Mouse (Mus musculus): ENCODE data around the gene Tacr2.

DNA sequence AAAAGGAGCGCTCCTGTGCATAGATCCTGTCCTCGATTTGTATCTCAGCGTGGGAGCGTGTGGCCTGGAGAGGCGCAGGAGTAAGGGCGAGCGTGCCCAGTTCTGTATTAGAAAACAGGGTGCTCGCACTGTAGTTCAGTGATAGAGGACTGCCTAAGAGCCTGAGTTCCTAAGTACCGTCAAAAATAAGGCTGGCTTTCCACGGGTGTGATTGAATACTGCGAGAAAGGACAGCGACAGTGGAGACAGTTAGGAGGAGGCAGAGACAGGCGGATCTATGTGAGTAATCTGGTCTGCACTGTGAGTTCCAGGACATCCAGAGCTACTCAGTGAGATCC lies 20.9 kb upstream of the Tacr2 start:
- TF ChIP-seq CTCF (IDR thresholded peaks at IDR 0.05; ENCODE audit: low read depth, low read length) (no peak), POLR2A (IDR thresholded peaks at IDR 0.05; ENCODE audit: extremely low read depth, insufficient read depth, low read length) (no peak)

All from liver, adult 2 months (tissue).